Mouse (Mus musculus) embryonic facial prominence, embryonic 15.5 days (tissue): Measurements from ENCODE around the gene Pald1. TPM values are rescaled to one million over a fixed set of nuclear protein-coding genes. Genes with fewer than 3 reads are reported as not detected.

Source experiments
- ATAC-seq: fragments of 200-750 bp; cut with Nextera tagmentation; 2 replicates; pipeline ENCODE4 v1.8.0; 2017; ENCODE audit warnings: low read depth, moderate TSS enrichment; ENCODE audit not compliant: insufficient number of reproducible peaks, low FRiP score, low TSS enrichment
- H3K27ac ChIP-seq: fragments of 300-500 bp; sonication (generic); replicated peaks from 2 replicates; pipeline ENCODE4 v1.5.1; 2015; ENCODE audit warnings: mild to moderate bottlenecking, inconsistent platforms
- H3K27me3 ChIP-seq: fragments of 300-500 bp; sonication (generic); 2 replicates; pipeline ENCODE4 v1.6.1; 2015; ENCODE audit warnings: inconsistent platforms
- H3K36me3 ChIP-seq: fragments of 300-500 bp; sonication (generic); 2 replicates; pipeline ENCODE4 v1.6.1; 2015; ENCODE audit warnings: mild to moderate bottlenecking, inconsistent platforms
- H3K4me1 ChIP-seq: fragments of 300-500 bp; sonication (generic); 2 replicates; pipeline ENCODE4 v1.6.1; 2015; ENCODE audit warnings: inconsistent platforms
- H3K4me2 ChIP-seq: fragments of 300-500 bp; sonication (generic); replicated peaks from 2 replicates; pipeline ENCODE4 v1.6.1; 2015; ENCODE audit warnings: mild to moderate bottlenecking, inconsistent platforms
- H3K4me3 ChIP-seq: fragments of 300-500 bp; sonication (generic); replicated peaks from 2 replicates; pipeline ENCODE4 v1.5.1; 2015; ENCODE audit warnings: mild to moderate bottlenecking, inconsistent platforms
- H3K9ac ChIP-seq: fragments of 300-500 bp; sonication (generic); 2 replicates; pipeline ENCODE4 v1.6.1; 2015; ENCODE audit warnings: inconsistent platforms
- H3K9me3 ChIP-seq: fragments of 300-500 bp; sonication (generic); replicated peaks from 2 replicates; pipeline ENCODE4 v1.6.1; 2016; ENCODE audit warnings: inconsistent platforms
- WGBS: fragments of 180-500 bp; shearing (Covaris S2); methylation state at CpG from one replicate; pipeline ENCODE4 v1.1.7; 2015; 5-methylcytosine and 5-hydroxymethylcytosine counted together
- polyA plus RNA-seq: library from polyadenylated mRNA; unstranded; fragments of >200 nt; fragmentation: Nextera tagmentation; extraction: Ambion mirVana; gene quantifications from 2 replicates; pipeline ENCODE4 v1.2.1, GENCODE M21; 2015

Gene Pald1
- polyA plus RNA-seq, 1 experiment from 2014 or later, result 22.8 TPM

DNA sequence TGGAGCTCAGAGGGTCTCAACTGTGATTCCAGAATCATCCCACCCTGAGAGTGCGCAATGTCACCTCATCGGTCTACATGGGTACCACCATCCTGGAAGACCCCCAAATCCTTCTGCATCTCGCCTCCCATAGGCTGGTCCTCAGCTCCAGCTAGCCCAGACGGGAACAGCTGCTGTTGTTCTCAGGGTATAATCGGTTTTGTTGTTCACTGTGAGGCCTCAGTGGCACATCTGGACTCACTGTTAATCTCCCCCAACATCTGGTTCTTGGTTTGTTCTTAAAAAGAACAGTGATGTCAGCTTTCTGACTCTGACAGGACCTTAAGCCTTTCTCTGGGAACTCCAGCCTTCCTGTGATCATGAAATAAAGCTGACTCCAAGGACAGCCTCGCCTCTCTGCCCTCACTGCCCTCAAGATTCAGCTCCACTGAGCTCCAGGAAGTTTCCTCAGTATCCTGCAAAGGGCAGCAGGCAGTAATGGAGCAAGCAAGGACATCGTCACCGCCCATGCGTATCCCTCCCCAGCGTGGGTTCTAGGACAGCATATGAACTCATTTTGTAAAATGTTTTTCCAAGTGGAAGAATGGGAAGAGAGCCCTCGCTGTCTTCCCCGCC, 74.5 kb downstream of the Pald1 start:
- H3K4me2 ChIP-seq, result no peak overlapping the region
- H3K4me3 ChIP-seq, result no peak overlapping the region
- H3K4me1 ChIP-seq, result peaks cover 17% of the 10 kb centered on the region
- no peaks in the 10 kb centered on the region for H3K36me3 ChIP-seq
- no peaks in the 10 kb centered on the region for H3K27me3 ChIP-seq
- 39% methylated on average over 12 of the region's 12 CpGs for WGBS
- H3K27ac ChIP-seq, result peak overlapping the region; percentile 69; the same call in 1 of the 2 replicates
- H3K9me3 ChIP-seq, result no peaks in the 10 kb centered on the region
- H3K9ac ChIP-seq, result no peak overlapping the region
- ATAC-seq, result no peak; the same call in 1 of the 2 replicates

GRCm38 (mm10) chr10:61305928-61306590, 77.3 kb downstream of the Pald1 start:
- Histone ChIP-seq H3K27ac (no peak overlapping the region), H3K4me1 (peaks cover 8% of the 10 kb centered on the region; the same call in 1 of the 2 replicates)
- WGBS, result 74% methylated on average over 13 of the region's 13 CpGs

DNA sequence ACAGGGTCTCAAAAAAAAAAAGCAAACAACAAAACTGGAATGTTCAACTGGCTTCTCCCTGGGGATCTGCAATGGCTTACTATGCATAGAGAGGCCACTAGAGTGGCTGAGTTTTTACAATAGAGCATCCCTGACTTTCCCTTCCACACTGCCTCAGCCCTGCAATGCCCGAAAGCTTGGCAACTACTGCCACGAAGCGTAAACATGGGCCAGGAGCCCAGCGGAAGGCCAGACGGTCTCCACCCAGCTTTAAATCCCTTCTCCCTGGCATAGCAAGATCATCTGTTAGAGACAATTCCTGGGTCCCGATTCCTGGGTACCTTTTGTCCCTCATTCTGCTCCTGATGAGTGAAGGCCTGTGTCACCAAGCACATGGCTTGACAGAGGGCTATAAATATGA, 79.3 kb downstream of the Pald1 start:
- WGBS, result 74% methylated on average over 6 of the region's 6 CpGs
- H3K9me3 ChIP-seq, result no peaks in the 10 kb centered on the region
- H3K36me3 ChIP-seq, result no peaks in the 10 kb centered on the region
- no peak for ATAC-seq
- H3K4me2 ChIP-seq, result no peak overlapping the region
- no peak overlapping the region for H3K4me3 ChIP-seq
- peaks cover 7% of the 10 kb centered on the region; the same call in 1 of the 2 replicates for H3K4me1 ChIP-seq
- no peaks in the 10 kb centered on the region for H3K27me3 ChIP-seq
- H3K9ac ChIP-seq, result no peak overlapping the region
- H3K27ac ChIP-seq, result no peak overlapping the region

More at GRCm38 (mm10) chr10:61305928-61306590, 77.3 kb downstream of the Pald1 start:
- H3K4me3 ChIP-seq, result no peak overlapping the region
- no peak overlapping the region for H3K4me2 ChIP-seq
- H3K9ac ChIP-seq, result no peak overlapping the region
- H3K27me3 ChIP-seq, result no peaks in the 10 kb centered on the region
- 0 out of 2 replicates have a peak, but pooled peaks have one; percentile 35 for ATAC-seq
- no peaks in the 10 kb centered on the region for H3K9me3 ChIP-seq
- H3K36me3 ChIP-seq, result no peaks in the 10 kb centered on the region

GRCm38 (mm10) chr10:61300996-61301395, 82.3 kb downstream of the Pald1 start:
- H3K27me3 ChIP-seq, result no peaks in the 10 kb centered on the region
- 53% methylated on average over 3 of the region's 3 CpGs for WGBS
- H3K4me3 ChIP-seq, result no peak overlapping the region
- no peak overlapping the region for H3K9ac ChIP-seq
- H3K4me2 ChIP-seq, result no peak overlapping the region
- H3K27ac ChIP-seq, result no peak overlapping the region
- no peak for ATAC-seq
- no peaks in the 10 kb centered on the region for H3K9me3 ChIP-seq
- no peaks in the 10 kb centered on the region for H3K36me3 ChIP-seq
- no peaks in the 10 kb centered on the region for H3K4me1 ChIP-seq

- Histone ChIP-seq H3K9ac (no peak within 1 kb of the TSS), H3K27me3 (no peaks in the 10 kb centered on the region), H3K9me3 (no peaks in the 10 kb centered on the region), H3K4me3 (no peak within 1 kb of the TSS), H3K36me3 (no peaks in the 10 kb centered on the region), H3K27ac (no peak within 1 kb of the TSS), H3K4me2 (no peak within 1 kb of the TSS), H3K4me1 (no peaks in the 10 kb centered on the region)
- 87% methylated on average over 7 of the region's 7 CpGs for WGBS
- no peak for ATAC-seq
Measured at GRCm38 (mm10) chr10:61297477-61297876, 85.9 kb downstream of the Pald1 start, which contains the start of gene Prf1. Prf1 (plus strand) TSS chr10:61297833.

DNA sequence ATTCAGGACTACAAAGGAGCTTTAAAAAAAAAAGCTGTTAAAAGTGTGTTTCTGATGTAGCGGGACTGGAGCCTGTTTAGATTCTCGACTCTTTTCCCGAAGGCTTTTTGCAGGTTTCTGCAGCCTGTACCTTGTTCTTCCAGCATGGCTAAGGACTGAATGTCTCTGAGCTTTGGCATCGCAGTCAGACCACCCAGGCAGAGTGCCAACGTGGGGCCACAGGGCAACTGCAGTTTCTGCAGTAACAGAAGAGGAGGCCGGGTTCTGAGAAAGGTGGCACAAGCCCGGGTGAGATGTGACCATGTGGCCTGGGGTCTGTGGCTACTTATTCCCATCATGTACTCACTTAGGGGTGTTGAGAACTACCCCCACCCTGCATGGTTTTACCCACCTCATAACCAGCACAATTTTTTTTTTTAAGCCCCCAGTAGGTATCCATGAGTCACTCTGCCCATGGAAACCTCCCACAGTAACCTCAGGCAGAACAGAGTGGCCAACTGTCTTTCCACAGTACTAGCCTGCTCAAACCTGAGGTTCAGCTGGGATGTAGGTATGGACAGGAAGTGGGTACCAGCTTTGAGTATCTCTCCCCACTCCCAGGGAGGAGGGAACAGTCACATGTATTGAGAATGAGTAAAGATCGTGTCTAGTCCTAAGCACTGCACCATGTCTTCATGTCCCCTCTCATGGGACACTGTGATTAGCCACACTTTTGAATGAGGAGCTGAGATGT, 86.5 kb downstream of the Pald1 start:
- Histone ChIP-seq H3K27me3 (no peaks in the 10 kb centered on the region), H3K27ac (no peak overlapping the region), H3K36me3 (no peaks in the 10 kb centered on the region), H3K4me1 (no peaks in the 10 kb centered on the region), H3K9me3 (no peaks in the 10 kb centered on the region), H3K4me3 (no peak overlapping the region), H3K4me2 (no peak overlapping the region), H3K9ac (no peak overlapping the region)
- WGBS, result 80% methylated on average over 8 of the region's 8 CpGs
- no peak for ATAC-seq

DNA sequence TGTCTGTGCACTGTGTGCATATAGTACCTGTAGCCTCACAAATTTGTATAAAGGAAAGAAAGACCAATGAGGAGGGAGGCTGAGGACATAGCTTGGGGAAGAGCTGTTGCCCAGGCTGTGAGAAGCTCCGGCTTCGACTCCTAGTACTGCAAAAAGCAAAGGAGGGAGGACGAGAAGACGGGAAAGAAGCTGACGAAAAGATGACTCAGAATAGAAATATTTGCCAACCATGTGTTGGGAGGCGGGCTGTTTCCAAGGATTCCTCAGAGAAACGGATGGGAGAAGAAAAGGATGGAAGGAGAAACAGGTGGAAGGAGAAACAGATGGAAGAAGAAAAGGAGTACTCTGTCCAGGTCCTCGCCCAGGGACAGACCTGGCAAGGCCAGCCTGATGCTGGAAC, 89.1 kb downstream of the Pald1 start:
- no peaks in the 10 kb centered on the region for H3K4me1 ChIP-seq
- WGBS, result 42% methylated on average over 8 of the region's 8 CpGs

GRCm38 (mm10) chr10:61290479-61290878, 92.9 kb downstream of the Pald1 start:
- WGBS, result 50% methylated on average over 2 of the region's 2 CpGs
- H3K27ac ChIP-seq, result no peak overlapping the region

More for the DNA sequence above, 89.1 kb downstream of the Pald1 start:
- H3K4me3 ChIP-seq, result no peak overlapping the region
- H3K4me2 ChIP-seq, result no peak overlapping the region
- H3K9ac ChIP-seq, result no peak overlapping the region
- H3K27ac ChIP-seq, result no peak overlapping the region
- H3K36me3 ChIP-seq, result no peaks in the 10 kb centered on the region
- H3K27me3 ChIP-seq, result no peaks in the 10 kb centered on the region
- H3K9me3 ChIP-seq, result no peaks in the 10 kb centered on the region
- ATAC-seq, result no peak

DNA sequence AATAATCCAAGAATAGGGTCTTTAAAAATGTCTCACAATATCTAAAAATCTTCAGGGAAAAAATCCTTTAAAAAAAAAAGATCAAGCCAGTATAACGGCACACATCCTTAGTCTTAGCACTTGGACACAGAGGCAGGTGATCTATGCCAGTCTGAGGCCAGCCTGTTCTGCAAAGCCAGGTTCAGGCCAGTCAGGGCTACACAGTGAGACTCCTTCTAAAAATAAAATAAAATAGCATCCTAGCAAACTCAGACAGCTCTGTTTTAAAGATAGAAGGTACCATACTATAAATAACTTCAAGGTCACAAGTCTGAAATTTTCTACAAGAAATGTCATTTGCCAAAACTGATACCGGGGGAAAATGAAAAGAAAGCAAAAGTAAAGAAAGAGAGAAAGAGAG, 93.3 kb downstream of the Pald1 start:
- H3K4me3 ChIP-seq, result no peak overlapping the region
- no peak for ATAC-seq

More at GRCm38 (mm10) chr10:61290479-61290878, 92.9 kb downstream of the Pald1 start:
- Histone ChIP-seq H3K4me2 (no peak overlapping the region), H3K4me1 (0 out of 2 replicates have a peak, but pooled peaks cover 9% of the 10 kb centered on the region), H3K27me3 (no peaks in the 10 kb centered on the region), H3K4me3 (no peak overlapping the region), H3K36me3 (no peaks in the 10 kb centered on the region), H3K9ac (no peak overlapping the region), H3K9me3 (no peaks in the 10 kb centered on the region)
- no peak for ATAC-seq

DNA sequence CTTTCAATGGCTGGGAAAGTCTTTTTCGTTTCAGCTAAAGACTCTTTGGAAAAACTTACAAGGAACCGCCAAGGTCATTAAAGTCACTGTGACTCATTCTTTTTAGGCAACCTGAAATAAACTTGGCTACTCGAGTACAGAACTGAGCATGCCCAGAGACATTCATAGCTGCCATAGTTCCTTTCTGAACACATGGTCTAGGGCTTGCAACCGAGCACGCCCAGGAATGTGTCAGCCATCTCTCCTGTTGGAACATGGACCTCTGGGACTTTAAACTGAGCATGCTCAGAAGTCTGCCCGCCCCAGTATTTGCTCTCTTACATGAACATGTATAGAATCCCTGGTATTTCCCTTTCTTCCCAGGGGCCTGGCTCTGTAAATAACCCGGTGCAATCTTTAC, 97.1 kb downstream of the Pald1 start:
- 40% methylated on average over 7 of the region's 7 CpGs for WGBS
- Histone ChIP-seq H3K27ac (no peak overlapping the region), H3K9me3 (no peaks in the 10 kb centered on the region), H3K36me3 (no peaks in the 10 kb centered on the region), H3K4me3 (no peak overlapping the region), H3K4me2 (no peak overlapping the region), H3K27me3 (no peaks in the 10 kb centered on the region), H3K4me1 (peaks cover 14% of the 10 kb centered on the region; the same call in 1 of the 2 replicates), H3K9ac (no peak overlapping the region)
- 0 out of 2 replicates have a peak, but pooled peaks have one; percentile 49 for ATAC-seq

More for the DNA sequence above, 93.3 kb downstream of the Pald1 start:
- H3K4me2 ChIP-seq, result no peak overlapping the region
- H3K9me3 ChIP-seq, result no peaks in the 10 kb centered on the region
- H3K4me1 ChIP-seq, result peaks cover 13% of the 10 kb centered on the region; the same call in 1 of the 2 replicates
- no peaks in the 10 kb centered on the region for H3K27me3 ChIP-seq
- H3K36me3 ChIP-seq, result no peaks in the 10 kb centered on the region
- H3K27ac ChIP-seq, result no peak overlapping the region
- WGBS, result 76% methylated on average over 2 of the region's 2 CpGs
- no peak overlapping the region for H3K9ac ChIP-seq

GRCm38 (mm10) chr10:61285271-61285670, 98.1 kb downstream of the Pald1 start:
- H3K36me3 ChIP-seq, result no peaks in the 10 kb centered on the region
- H3K4me3 ChIP-seq, result no peak overlapping the region
- no peak overlapping the region for H3K27ac ChIP-seq
- H3K9me3 ChIP-seq, result no peaks in the 10 kb centered on the region
- 71% methylated on average over 11 of the region's 11 CpGs for WGBS
- peaks cover 14% of the 10 kb centered on the region; the same call in 1 of the 2 replicates for H3K4me1 ChIP-seq
- no peak overlapping the region for H3K4me2 ChIP-seq
- ATAC-seq, result no peak
- H3K27me3 ChIP-seq, result no peaks in the 10 kb centered on the region
- H3K9ac ChIP-seq, result no peak overlapping the region
